Mouse (Mus musculus) heart, postnatal 0 days (tissue): ENCODE data around the gene Ccnyl1. TPM values are rescaled to one million over a fixed set of nuclear protein-coding genes. Genes with fewer than 3 reads are reported as not detected.

Source experiments
- ATAC-seq: fragments of 200-750 bp; cut with Nextera tagmentation; 2 replicates; pipeline ENCODE4 v1.8.0; 2017; ENCODE audit warnings: low read depth, moderate number of reproducible peaks, moderate library complexity; ENCODE audit not compliant: insufficient read depth
- DNase-seq: peaks from one replicate; pipeline ENCODE4 v3.0.0-alpha.2; 2016; ENCODE audit warnings: low spot score
- H3K27ac ChIP-seq: fragments of 300-500 bp; sonication (generic); 2 replicates; pipeline ENCODE4 v1.5.1; 2014; ENCODE audit warnings: low read depth, mild to moderate bottlenecking
- H3K27me3 ChIP-seq: fragments of 300-500 bp; sonication (generic); 2 replicates; pipeline ENCODE4 v1.6.1; 2014; ENCODE audit warnings: low read length, mixed read lengths; ENCODE audit not compliant: control insufficient read depth, insufficient read depth
- H3K36me3 ChIP-seq: fragments of 300-500 bp; sonication (generic); replicated peaks from 2 replicates; pipeline ENCODE4 v1.6.1; 2014; ENCODE audit warnings: low read length, mixed read lengths; ENCODE audit not compliant: control insufficient read depth, insufficient read depth
- H3K4me1 ChIP-seq: fragments of 300-500 bp; sonication (generic); 2 replicates; pipeline ENCODE4 v1.6.1; 2014; ENCODE audit warnings: antibody characterized with exemption; ENCODE audit not compliant: control insufficient read depth, insufficient read depth
- H3K4me2 ChIP-seq: fragments of 300-500 bp; sonication (generic); 2 replicates; pipeline ENCODE4 v1.6.1; 2014; ENCODE audit warnings: low read depth, mild to moderate bottlenecking, low read length, moderate library complexity
- H3K4me3 ChIP-seq: fragments of 300-500 bp; sonication (generic); 2 replicates; pipeline ENCODE4 v1.5.1; 2014; ENCODE audit warnings: low read depth, low read length
- H3K9ac ChIP-seq: fragments of 300-500 bp; sonication (generic); replicated peaks from 2 replicates; pipeline ENCODE4 v1.6.1; 2014; ENCODE audit warnings: low read depth, low read length, mixed read lengths
- H3K9me3 ChIP-seq: fragments of 300-500 bp; sonication (generic); replicated peaks from 2 replicates; pipeline ENCODE4 v1.6.1; 2016; ENCODE audit warnings: low read length; ENCODE audit not compliant: control insufficient read depth
- CTCF ChIP-seq: IDR thresholded peaks from 2 replicates; pipeline ENCODE4 v1.5.1; 2016; ENCODE audit warnings: antibody characterized with exemption, control low read depth, low read depth
- EP300 ChIP-seq: IDR thresholded peaks from 2 replicates; pipeline ENCODE4 v1.6.1; 2016; ENCODE audit warnings: antibody characterized with exemption, low read depth
- WGBS: fragments of 180-500 bp; shearing (Covaris S2); extraction: QIAGEN DNeasy Blood & Tissue Kit; methylation state at CpG from one replicate; pipeline ENCODE4 v1.1.7; 2014; 5-methylcytosine and 5-hydroxymethylcytosine counted together
- polyA plus RNA-seq: library from polyadenylated mRNA; unstranded; fragments of >200 nt; fragmentation: Nextera tagmentation; extraction: Ambion mirVana; gene quantifications from 2 replicates; pipeline ENCODE4 v1.2.1, GENCODE M21; 2015
- total RNA-seq: library from RNA; depleted of rRNA; stranded (reverse); fragments of >200 nt; gene quantifications from 2 replicates; pipeline ENCODE4 v1.2.3, GENCODE M21; 2014; ENCODE audit warnings: low replicate concordance

Ccnyl1 gene
- total and polyA plus RNA-seq, 2 experiments from 2014 or later = 3.4 to 12.7 TPM

DNA sequence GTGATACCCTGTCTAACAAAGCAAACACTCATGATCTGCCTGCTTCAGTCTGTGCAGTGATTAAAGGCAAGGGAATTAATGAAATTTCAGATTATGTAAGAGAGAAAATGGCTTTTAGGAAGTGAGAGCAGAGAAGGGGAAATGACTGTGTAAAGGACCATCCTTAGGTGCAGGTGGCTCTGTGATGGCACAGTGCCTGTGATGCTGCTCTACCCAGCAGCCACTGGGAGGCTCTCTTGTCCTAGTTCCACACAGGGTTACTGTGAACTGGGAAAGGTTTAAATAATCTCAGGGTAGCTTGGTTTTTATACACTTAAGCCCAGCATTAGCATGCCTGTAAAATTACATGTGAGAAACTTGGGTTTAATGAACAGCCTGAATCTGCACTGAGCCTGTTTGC lies 27.2 kb downstream of the Ccnyl1 start:
- ATAC-seq = peak; percentile 78

DNA sequence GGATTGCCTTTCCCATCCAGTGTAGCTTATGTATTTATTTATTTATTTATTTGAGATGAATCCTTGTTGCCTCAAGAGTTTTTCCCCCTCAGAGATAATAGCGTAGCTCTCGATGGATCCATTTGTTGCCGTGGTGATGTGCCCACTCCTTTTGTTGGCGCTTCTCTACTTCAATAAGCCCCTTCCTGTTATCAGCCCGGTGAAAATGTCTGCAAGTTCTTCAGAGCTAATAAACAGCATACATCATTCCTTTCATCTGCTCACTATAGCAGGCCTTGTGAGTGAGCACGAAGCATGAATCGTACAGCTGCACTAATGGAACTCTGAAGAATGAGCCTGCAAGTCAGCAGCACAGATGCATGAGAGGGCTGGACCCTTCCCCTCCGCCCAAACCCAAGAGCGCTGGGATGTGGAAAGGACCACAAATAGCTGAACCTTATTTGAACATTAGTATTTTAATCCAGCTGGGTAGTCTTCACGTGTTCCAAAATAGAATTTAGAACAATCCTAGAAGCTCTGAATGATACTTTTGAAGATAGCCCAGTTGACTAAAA lies 30.9 kb downstream of the Ccnyl1 start:
- Histone ChIP-seq H3K4me3 (no peak overlapping the region), H3K9me3 (no peaks in the 10 kb centered on the region), H3K27me3 (no peaks in the 10 kb centered on the region), H3K36me3 (peaks cover 30% of the 10 kb centered on the region), H3K27ac (no peak overlapping the region), H3K9ac (no peak overlapping the region), H3K4me1 (no peaks in the 10 kb centered on the region), H3K4me2 (no peak overlapping the region)
- DNase-seq (no peak), ATAC-seq (no peak)
- WGBS = 65% methylated on average over 10 of the region's 10 CpGs
- TF ChIP-seq CTCF (no peak), EP300 (no peak)

More for the DNA sequence above, 27.2 kb downstream of the Ccnyl1 start:
- Histone ChIP-seq H3K9me3 (no peaks in the 10 kb centered on the region), H3K9ac (no peak overlapping the region), H3K36me3 (peaks cover 24% of the 10 kb centered on the region), H3K4me2 (no peak overlapping the region), H3K4me3 (no peak overlapping the region), H3K4me1 (0 out of 2 replicates have a peak, but pooled peaks cover 4% of the 10 kb centered on the region), H3K27ac (no peak overlapping the region), H3K27me3 (no peaks in the 10 kb centered on the region)
- TF ChIP-seq CTCF (peak; percentile 75), EP300 (no peak)
- peak; percentile 57 for DNase-seq

DNA sequence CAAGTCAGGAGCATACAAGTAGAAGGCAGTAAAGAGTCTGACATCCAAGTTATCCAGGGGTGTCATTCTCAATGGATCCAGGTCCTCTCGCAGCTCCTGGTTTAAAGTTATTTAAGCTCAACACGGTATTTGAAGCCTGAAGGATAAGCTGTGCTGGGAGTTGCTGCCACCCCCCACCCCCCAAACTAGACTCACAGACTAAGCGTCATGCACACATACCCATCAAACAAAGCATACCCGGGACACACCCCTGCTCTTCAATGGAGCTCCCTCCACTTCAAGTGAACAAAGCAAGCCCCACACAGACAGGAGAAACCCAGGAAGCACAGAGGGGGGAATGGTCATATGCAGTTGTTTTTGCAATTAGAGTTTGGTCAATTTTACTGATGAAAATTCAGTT lies 39.8 kb downstream of the Ccnyl1 start:
- no peak for ATAC-seq
- no peak overlapping the region for H3K27ac ChIP-seq
- H3K4me1 ChIP-seq = peaks cover 13% of the 10 kb centered on the region; the same call in 1 of the 2 replicates
- H3K4me2 ChIP-seq = no peak overlapping the region
- H3K9ac ChIP-seq = no peak overlapping the region
- H3K4me3 ChIP-seq = no peak overlapping the region
- no peaks in the 10 kb centered on the region for H3K27me3 ChIP-seq
- peaks cover 11% of the 10 kb centered on the region; the same call in 1 of the 2 replicates for H3K36me3 ChIP-seq
- no peak for DNase-seq
- 76% methylated on average over 4 of the region's 4 CpGs for WGBS
- no peak for TF ChIP-seq EP300
- TF ChIP-seq CTCF = no peak
- H3K9me3 ChIP-seq = no peaks in the 10 kb centered on the region

DNA sequence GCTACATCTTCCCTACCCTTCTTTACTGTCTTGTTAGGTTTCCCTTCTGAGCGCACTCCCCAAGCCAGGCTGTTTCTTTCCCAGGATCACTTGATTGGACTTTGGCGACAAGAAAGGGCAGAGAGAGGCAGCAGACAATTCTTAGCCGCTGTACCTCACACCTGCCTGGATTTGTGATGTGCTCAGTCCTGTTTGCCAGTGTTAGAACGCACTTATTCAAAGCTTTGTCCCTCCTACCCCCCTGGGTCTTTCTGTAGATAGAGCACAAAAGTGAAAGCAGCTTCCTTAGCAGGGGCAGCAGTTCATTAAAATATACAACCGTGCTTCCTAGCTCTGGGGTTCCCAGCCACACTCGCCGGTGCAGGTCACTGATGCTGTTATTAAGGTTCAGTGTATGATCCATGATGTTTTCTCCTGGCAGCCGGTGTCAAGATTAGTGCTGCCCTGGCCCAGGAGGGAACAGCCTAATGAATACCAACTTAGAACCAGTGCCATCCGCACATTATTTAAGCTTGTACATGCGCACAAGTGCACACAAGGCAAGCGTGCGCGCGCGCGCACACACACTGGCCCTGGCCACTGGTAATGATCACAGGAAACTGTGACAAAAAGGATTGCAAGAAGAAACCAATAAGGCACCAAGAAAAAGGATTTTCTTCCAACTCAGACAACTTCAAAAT lies 41.2 kb downstream of the Ccnyl1 start:
- Histone ChIP-seq H3K4me3 (no peak overlapping the region), H3K27me3 (no peaks in the 10 kb centered on the region), H3K9me3 (no peaks in the 10 kb centered on the region), H3K4me2 (no peak overlapping the region), H3K36me3 (peaks cover 4% of the 10 kb centered on the region; the same call in 1 of the 2 replicates), H3K9ac (no peak overlapping the region), H3K27ac (no peak overlapping the region), H3K4me1 (peaks cover 27% of the 10 kb centered on the region)
- TF ChIP-seq EP300 = no peak
- TF ChIP-seq CTCF = no peak
- WGBS = 74% methylated on average over 16 of the region's 16 CpGs
- no peak for DNase-seq
- ATAC-seq = no peak

DNA sequence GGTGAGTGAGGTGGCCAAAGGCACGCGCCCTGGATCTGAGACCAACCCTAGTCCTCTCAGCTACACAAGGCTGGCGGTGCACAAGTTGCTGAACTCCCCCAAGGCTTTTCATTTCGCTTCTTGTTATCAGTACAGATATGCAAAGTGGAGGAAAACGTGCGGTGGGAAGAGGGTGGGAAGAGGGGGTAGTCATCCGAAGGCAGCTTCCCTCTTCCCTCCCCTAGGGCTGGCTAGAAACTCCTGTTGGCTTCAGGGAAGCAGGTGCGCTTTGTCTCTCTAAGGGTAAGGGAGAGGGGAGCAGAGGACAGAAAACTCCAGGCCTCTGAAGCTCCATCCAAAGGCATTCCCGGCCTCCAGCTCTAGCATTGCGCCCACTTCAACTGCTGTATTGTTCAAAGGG lies 41.9 kb downstream of the Ccnyl1 start:
- Histone ChIP-seq H3K27ac (no peak overlapping the region), H3K36me3 (peaks cover 3% of the 10 kb centered on the region; the same call in 1 of the 2 replicates), H3K27me3 (no peaks in the 10 kb centered on the region), H3K4me2 (no peak overlapping the region), H3K4me3 (no peak overlapping the region), H3K4me1 (peaks cover 29% of the 10 kb centered on the region), H3K9me3 (no peaks in the 10 kb centered on the region), H3K9ac (no peak overlapping the region; the same call in 1 of the 2 replicates)
- WGBS = 40% methylated on average over 10 of the region's 10 CpGs
- no peak for DNase-seq
- no peak for ATAC-seq
- TF ChIP-seq EP300 (no peak), CTCF (no peak)
